Mouse (Mus musculus): Measurements from ENCODE around the gene Lrrc38. TPM values are rescaled to one million over a fixed set of nuclear protein-coding genes. Genes with fewer than 3 reads are reported as not detected.
"Not testable (repeated sequence)": the region's sequence is repeated elsewhere in the genome, so short reads cannot be mapped to it uniquely, and the experiment has no call there.

Lrrc38 gene
- polyA plus RNA-seq, 1 experiment from 2014 or later: 0.23 TPM

- no peak overlapping the region for H3K9ac ChIP-seq (ENCODE audit: low read depth, low read length)
- H3K4me2 ChIP-seq: no peak overlapping the region
- no peaks in the 10 kb centered on the region for H3K36me3 ChIP-seq (ENCODE audit: control insufficient read depth, insufficient read depth, low read length)
- no peak overlapping the region for H3K27ac ChIP-seq (ENCODE audit: low read depth, low read length)
- H3K27me3 ChIP-seq (ENCODE audit: control insufficient read depth, insufficient read depth, low read length): no peaks in the 10 kb centered on the region
- H3K9me3 ChIP-seq (replicated peaks; ENCODE audit: control insufficient read depth, low read length): no peaks in the 10 kb centered on the region
- ATAC-seq (replicated peaks; ENCODE audit: insufficient number of reproducible peaks, low FRiP score, low TSS enrichment): no peak
- no peaks in the 10 kb centered on the region for H3K4me1 ChIP-seq (ENCODE audit: control insufficient read depth, insufficient read depth, low read length)
- no peak overlapping the region for H3K4me3 ChIP-seq (ENCODE audit: low read depth, low read length)
- WGBS (ENCODE audit: insufficient replicate concordance): 54% methylated on average over 2 of the region's 2 CpGs
These were observed 13.5 kb upstream of the Lrrc38 start for GRCm38 (mm10) chr4:143336096-143336495.

GRCm38 (mm10) chr4:143339808-143340207 lies 9.7 kb upstream of the Lrrc38 start:
- 78% methylated on average over 13 of the region's 13 CpGs for WGBS (ENCODE audit: insufficient replicate concordance)
- Histone ChIP-seq H3K27ac (ENCODE audit: low read depth, low read length) (no peak overlapping the region), H3K9me3 (replicated peaks; ENCODE audit: control insufficient read depth, low read length) (no peaks in the 10 kb centered on the region), H3K4me3 (ENCODE audit: low read depth, low read length) (no peak overlapping the region), H3K4me2 (no peak overlapping the region), H3K9ac (ENCODE audit: low read depth, low read length) (no peak overlapping the region), H3K27me3 (ENCODE audit: control insufficient read depth, insufficient read depth, low read length) (no peaks in the 10 kb centered on the region), H3K4me1 (ENCODE audit: control insufficient read depth, insufficient read depth, low read length) (no peaks in the 10 kb centered on the region), H3K36me3 (ENCODE audit: control insufficient read depth, insufficient read depth, low read length) (no peaks in the 10 kb centered on the region)
- no peak for ATAC-seq (replicated peaks; ENCODE audit: insufficient number of reproducible peaks, low FRiP score, low TSS enrichment)

GRCm38 (mm10) chr4:143341470-143341869 lies 8.1 kb upstream of the Lrrc38 start:
- ATAC-seq (replicated peaks; ENCODE audit: insufficient number of reproducible peaks, low FRiP score, low TSS enrichment): no peak
- Histone ChIP-seq H3K4me2 (no peak overlapping the region), H3K36me3 (ENCODE audit: control insufficient read depth, insufficient read depth, low read length) (no peaks in the 10 kb centered on the region), H3K4me3 (ENCODE audit: low read depth, low read length) (no peak overlapping the region), H3K27me3 (ENCODE audit: control insufficient read depth, insufficient read depth, low read length) (no peaks in the 10 kb centered on the region), H3K9ac (ENCODE audit: low read depth, low read length) (no peak overlapping the region), H3K9me3 (replicated peaks; ENCODE audit: control insufficient read depth, low read length) (no peaks in the 10 kb centered on the region), H3K4me1 (ENCODE audit: control insufficient read depth, insufficient read depth, low read length) (no peaks in the 10 kb centered on the region), H3K27ac (ENCODE audit: low read depth, low read length) (no peak overlapping the region)
- WGBS (ENCODE audit: insufficient replicate concordance): 77% methylated on average over 7 of the region's 7 CpGs

- H3K4me2 ChIP-seq; ATAC-seq (replicated peaks; ENCODE audit: insufficient number of reproducible peaks, low FRiP score, low TSS enrichment); H3K9ac ChIP-seq (ENCODE audit: low read depth, low read length); H3K4me3 ChIP-seq (ENCODE audit: low read depth, low read length); H3K27ac ChIP-seq (ENCODE audit: low read depth, low read length); H3K36me3 ChIP-seq (ENCODE audit: control insufficient read depth, insufficient read depth, low read length); H3K9me3 ChIP-seq (replicated peaks; ENCODE audit: control insufficient read depth, low read length); H3K4me1 ChIP-seq (ENCODE audit: control insufficient read depth, insufficient read depth, low read length): not testable (repeated sequence)
- WGBS (ENCODE audit: insufficient replicate concordance): 74% methylated on average over 5 of the region's 5 CpGs
- H3K27me3 ChIP-seq (ENCODE audit: control insufficient read depth, insufficient read depth, low read length): peaks cover 32% of the 10 kb centered on the region
These were observed 4.1 kb upstream of the Lrrc38 start for GRCm38 (mm10) chr4:143345491-143345890.

GRCm38 (mm10) chr4:143348678-143349077 lies 879 bp upstream of the Lrrc38 start:
- Histone ChIP-seq H3K9ac (ENCODE audit: low read depth, low read length) (no peak overlapping the region), H3K9me3 (replicated peaks; ENCODE audit: control insufficient read depth, low read length) (no peaks in the 10 kb centered on the region), H3K4me3 (ENCODE audit: low read depth, low read length) (no peak overlapping the region), H3K27ac (ENCODE audit: low read depth, low read length) (no peak overlapping the region), H3K27me3 (ENCODE audit: control insufficient read depth, insufficient read depth, low read length) (peaks cover 54% of the 10 kb centered on the region), H3K36me3 (ENCODE audit: control insufficient read depth, insufficient read depth, low read length) (no peaks in the 10 kb centered on the region), H3K4me2 (peak overlapping the region; percentile 97; the same call in 1 of the 2 replicates), H3K4me1 (ENCODE audit: control insufficient read depth, insufficient read depth, low read length) (peaks cover 5% of the 10 kb centered on the region; the same call in 1 of the 2 replicates)
- no peak for ATAC-seq (replicated peaks; ENCODE audit: insufficient number of reproducible peaks, low FRiP score, low TSS enrichment)
- 15% methylated on average over 5 of the region's 5 CpGs for WGBS (ENCODE audit: insufficient replicate concordance)

GRCm38 (mm10) chr4:143350047-143351015 lies 774 bp downstream of the Lrrc38 start:
- H3K36me3 ChIP-seq (ENCODE audit: control insufficient read depth, insufficient read depth, low read length): no peaks in the 10 kb centered on the region
- H3K9ac ChIP-seq (ENCODE audit: low read depth, low read length): peak overlapping the region; percentile 46; the same call in 1 of the 2 replicates
- H3K4me3 ChIP-seq (ENCODE audit: low read depth, low read length): peak overlapping the region; percentile 55
- peaks cover 5% of the 10 kb centered on the region; the same call in 1 of the 2 replicates for H3K4me1 ChIP-seq (ENCODE audit: control insufficient read depth, insufficient read depth, low read length)
- no peak for ATAC-seq (replicated peaks; ENCODE audit: insufficient number of reproducible peaks, low FRiP score, low TSS enrichment)
- H3K27ac ChIP-seq (ENCODE audit: low read depth, low read length): no peak overlapping the region
- H3K27me3 ChIP-seq (ENCODE audit: control insufficient read depth, insufficient read depth, low read length): peaks cover 54% of the 10 kb centered on the region
- 3% methylated on average over 61 of the region's 72 CpGs for whole genome bisulfite sequencing (ENCODE audit: insufficient replicate concordance)
- no peaks in the 10 kb centered on the region for H3K9me3 ChIP-seq (replicated peaks; ENCODE audit: control insufficient read depth, low read length)
- peak overlapping the region; percentile 97 for H3K4me2 ChIP-seq

GRCm38 (mm10) chr4:143352301-143352700 lies 2.7 kb downstream of the Lrrc38 start:
- Histone ChIP-seq H3K9ac (ENCODE audit: low read depth, low read length) (no peak overlapping the region), H3K4me3 (ENCODE audit: low read depth, low read length) (no peak overlapping the region), H3K36me3 (ENCODE audit: control insufficient read depth, insufficient read depth, low read length) (no peaks in the 10 kb centered on the region), H3K27ac (ENCODE audit: low read depth, low read length) (no peak overlapping the region), H3K4me2 (no peak overlapping the region), H3K27me3 (ENCODE audit: control insufficient read depth, insufficient read depth, low read length) (peaks cover 53% of the 10 kb centered on the region), H3K4me1 (ENCODE audit: control insufficient read depth, insufficient read depth, low read length) (peaks cover 5% of the 10 kb centered on the region; the same call in 1 of the 2 replicates), H3K9me3 (replicated peaks; ENCODE audit: control insufficient read depth, low read length) (no peaks in the 10 kb centered on the region)
- ATAC-seq (replicated peaks; ENCODE audit: insufficient number of reproducible peaks, low FRiP score, low TSS enrichment): no peak
- WGBS (ENCODE audit: insufficient replicate concordance): 65% methylated on average over 4 of the region's 4 CpGs

- Histone ChIP-seq H3K27ac (ENCODE audit: low read depth, low read length) (no peak overlapping the region), H3K27me3 (ENCODE audit: control insufficient read depth, insufficient read depth, low read length) (no peaks in the 10 kb centered on the region), H3K4me3 (ENCODE audit: low read depth, low read length) (no peak overlapping the region), H3K4me1 (ENCODE audit: control insufficient read depth, insufficient read depth, low read length) (no peaks in the 10 kb centered on the region), H3K9ac (ENCODE audit: low read depth, low read length) (no peak overlapping the region), H3K36me3 (ENCODE audit: control insufficient read depth, insufficient read depth, low read length) (no peaks in the 10 kb centered on the region), H3K4me2 (no peak overlapping the region), H3K9me3 (replicated peaks; ENCODE audit: control insufficient read depth, low read length) (no peaks in the 10 kb centered on the region; the same call in 1 of the 2 replicates)
- 63% methylated on average over 10 of the region's 10 CpGs for WGBS (ENCODE audit: insufficient replicate concordance)
- no peak for ATAC-seq (replicated peaks; ENCODE audit: insufficient number of reproducible peaks, low FRiP score, low TSS enrichment)
These were observed 12.0 kb downstream of the Lrrc38 start for GRCm38 (mm10) chr4:143361520-143361919.
